Mouse (Mus musculus) heart, postnatal 25 days (tissue): ENCODE measurements around the gene Cntn5. TPM values are rescaled to one million over a fixed set of nuclear protein-coding genes. Genes with fewer than 3 reads are reported as not detected.

Source experiments
- microRNA-seq: library from miRNA; unstranded; fragments of <30 nt; microRNA quantifications from one replicate; pipeline ENCODE4 v1.2.0, GENCODE M21; 2022
- total RNA-seq, 2 experiments: library from RNA; stranded (reverse); gene quantifications; 2 replicates each; pipeline ENCODE4 v1.2.3; 2021

The Cntn5 gene
- total RNA-seq, 2 experiments from 2014 or later, result 0.14 to 0.39 TPM

Small RNA genes lying within 50 kb of the gene (microRNA-seq; reads per million reads assigned to microRNA genes)
- gene Gm24496, result not detected
- not detected for gene Gm25086
- not detected for gene Gm26195
- not detected for gene Mir6237
